Mouse (Mus musculus): ENCODE data around the gene Ticam1.

Gene Ticam1

DNA sequence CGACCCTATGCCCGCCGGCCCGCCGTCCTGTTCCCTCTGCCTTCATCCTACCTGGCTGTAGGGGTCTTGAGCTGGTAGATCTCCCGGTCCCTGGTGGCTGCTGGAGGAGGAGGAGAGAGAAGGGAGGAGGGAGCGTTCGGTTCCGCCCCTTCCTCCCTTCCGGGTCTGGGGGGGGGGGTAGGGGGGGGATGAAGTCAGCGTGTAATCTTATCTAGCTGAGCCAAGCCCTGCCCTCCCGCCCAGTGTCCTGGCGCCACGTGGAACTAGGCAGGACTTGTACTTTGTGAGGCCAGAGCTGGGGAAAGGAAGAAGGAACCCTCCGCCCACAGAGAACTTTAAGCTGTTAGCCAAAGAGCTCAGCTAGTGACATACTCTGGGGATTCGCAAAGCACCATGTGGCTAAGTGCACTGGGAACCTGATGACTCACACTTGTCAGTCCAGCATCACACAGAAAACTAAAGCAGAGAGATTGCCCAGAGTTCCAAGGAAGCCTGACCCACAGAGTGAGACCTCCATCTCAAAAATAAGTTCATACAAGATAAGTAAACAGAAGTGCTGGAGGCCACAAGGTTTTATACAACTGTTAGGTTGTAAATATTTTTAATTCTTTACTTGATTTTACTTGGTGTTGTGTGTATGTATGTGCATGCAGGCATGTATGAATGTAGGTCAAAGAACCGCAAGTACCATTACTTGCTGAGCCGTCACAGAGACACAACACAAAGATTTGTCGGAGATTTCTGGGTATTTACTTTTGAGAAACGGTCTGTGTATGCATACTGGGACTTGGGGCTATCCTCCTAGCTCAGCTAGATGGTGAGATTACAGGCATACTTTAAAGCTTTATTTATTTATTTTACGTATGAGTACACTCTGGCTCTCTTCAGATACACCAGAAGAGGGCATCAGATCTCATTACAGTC lies at the start of gene Ticam1:
TSS of gene Ticam1 (minus strand) at position 144 of the 924 bp plus-strand sequence.
- peak in 1 of 2 experiments; percentile 59 for DNase-seq (ENCODE audit: low spot score in 2 of 2)

DNA sequence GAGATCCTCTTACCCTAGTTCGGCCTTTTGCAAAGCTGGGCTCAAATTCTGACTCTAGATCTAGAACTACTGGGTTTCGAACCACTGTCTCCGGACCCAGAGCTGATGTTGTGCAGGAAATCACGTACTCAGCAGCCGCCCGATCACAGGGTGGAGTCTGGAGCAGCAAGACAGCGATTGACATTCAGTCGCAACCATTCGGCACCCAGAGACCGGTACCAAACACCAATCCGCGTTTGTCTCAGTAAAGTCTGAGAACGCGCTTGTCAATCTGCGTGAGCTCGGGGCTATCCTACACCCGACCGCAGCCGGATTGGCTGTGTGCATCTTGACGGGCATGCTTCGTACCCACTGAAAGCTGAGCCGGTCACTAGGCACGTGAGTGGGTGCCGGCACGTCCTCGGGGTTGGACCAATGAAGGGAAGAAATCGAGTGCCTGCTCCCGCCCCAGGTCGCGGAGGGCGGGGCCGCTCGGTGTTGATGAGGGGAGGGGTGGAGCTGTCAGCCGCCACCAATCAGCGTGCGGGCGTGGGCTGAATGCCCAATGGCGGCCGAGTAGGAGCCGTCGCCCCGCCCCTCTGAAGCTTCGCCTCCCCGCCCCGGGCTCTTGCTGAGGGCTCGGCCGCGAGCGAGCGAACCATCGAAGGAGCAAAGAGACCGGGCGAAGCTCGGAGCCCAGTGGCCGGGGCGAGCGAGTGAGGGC lies 49.0 kb upstream of the Ticam1 start, which contains the start of gene Kdm4b:
TSS of gene Kdm4b (plus strand) at position 613 of the 703 bp plus-strand sequence.
- DNase-seq (ENCODE audit: low spot score in 2 of 2): peak; percentile 93 to 96

DNA sequence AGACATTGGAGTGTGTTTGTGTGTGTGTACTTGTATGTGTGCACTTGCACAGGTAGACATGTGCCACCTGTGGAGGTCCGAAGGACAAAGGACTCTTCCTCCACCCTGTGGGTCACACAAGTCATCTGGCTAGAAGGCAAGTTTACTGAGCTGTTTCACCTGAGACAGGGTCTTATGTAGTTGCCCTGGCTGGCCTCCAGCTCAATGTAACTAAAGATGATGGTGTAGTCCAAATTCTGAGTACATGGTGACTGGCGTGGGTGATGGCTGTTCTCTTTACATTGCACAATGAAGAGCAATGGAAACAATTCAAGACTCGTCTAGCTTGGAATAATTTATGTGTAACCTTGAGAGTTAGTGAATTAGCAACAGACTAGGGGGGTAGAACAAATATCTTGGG lies 47.8 kb upstream of the Ticam1 start:
- DNase-seq (ENCODE audit: low spot score in 2 of 2): no peak

DNA sequence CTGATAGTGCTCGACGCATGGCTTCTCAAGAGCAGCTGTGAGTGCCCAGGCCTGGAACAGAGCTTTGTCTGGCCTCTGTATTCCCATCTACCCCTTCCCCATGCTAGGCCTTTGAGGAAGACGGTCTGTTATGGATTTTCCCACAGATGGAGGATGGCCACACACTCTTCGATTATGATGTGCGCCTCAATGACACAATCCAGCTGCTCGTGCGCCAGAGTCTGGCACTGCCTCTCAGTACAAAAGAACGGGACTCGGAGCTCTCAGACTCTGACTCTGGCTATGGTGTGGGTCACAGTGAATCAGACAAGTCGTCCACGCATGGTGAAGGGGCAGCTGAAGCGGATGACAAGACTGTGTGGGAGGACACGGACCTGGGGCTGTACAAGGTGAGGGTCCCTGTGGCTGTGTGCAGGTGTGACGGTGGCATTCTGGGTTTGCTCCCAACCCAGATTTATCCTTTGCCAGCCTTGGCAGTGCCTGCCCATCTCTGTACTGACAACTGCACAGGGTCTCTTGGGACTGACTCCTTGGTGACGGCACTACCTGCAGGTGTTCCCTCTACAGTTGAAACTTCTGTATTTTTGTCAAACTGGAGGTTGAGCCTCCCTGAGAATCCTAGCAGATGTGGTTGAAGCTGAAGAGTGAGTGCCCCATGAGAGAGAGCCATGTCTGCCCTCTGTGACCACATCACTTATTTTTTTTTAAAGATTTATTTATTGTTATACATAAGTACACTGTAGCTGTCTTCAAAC lies 32.8 kb upstream of the Ticam1 start:
- no peak for DNase-seq (ENCODE audit: low spot score in 2 of 2)

GRCm38 (mm10) chr17:56308088-56308487 lies 31.5 kb upstream of the Ticam1 start:
- DNase-seq (ENCODE audit: low spot score in 2 of 2): no peak

DNA sequence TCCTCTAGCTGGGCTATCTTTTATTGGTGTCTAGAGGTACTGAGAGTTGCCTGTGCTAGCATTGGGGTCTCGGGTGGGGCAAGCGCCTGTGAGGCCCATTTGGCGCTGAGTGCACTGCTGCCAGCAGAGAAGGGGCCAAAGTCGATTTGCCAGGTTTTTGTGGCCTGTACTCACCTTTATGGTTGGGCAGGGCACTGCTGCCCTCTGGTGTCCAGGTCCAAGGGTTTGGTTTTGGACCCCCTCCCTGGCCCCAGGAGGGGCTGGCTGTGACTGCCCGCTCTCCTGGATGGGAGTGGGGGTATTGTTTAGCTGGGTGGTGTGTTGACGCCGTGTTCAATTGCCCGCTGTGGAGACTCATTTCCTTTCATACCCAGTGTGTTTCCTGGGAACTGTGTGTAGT lies 29.2 kb upstream of the Ticam1 start:
- no peak for DNase-seq (ENCODE audit: low spot score in 2 of 2)

DNA sequence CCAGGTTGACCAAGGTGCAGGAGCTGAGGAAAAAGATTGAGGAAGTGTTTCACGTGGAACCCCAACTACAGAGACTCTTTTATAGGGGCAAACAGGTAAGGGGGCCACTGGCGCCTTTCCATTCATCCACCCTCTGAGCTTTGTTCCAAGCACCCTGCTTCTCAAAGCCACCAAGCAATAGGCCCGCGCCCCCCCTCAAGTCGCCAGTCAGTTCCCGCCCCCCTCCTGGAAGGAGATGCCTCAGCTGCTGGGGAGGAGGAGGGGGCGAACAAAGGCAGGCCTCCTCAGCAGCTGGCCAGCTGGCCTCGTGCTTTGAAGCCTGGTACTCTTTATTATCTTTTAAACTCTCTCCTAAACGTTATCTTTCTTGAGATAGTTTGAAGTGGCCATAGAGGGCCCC lies 28.6 kb upstream of the Ticam1 start:
- no peak for DNase-seq (ENCODE audit: low spot score in 2 of 2)

DNA sequence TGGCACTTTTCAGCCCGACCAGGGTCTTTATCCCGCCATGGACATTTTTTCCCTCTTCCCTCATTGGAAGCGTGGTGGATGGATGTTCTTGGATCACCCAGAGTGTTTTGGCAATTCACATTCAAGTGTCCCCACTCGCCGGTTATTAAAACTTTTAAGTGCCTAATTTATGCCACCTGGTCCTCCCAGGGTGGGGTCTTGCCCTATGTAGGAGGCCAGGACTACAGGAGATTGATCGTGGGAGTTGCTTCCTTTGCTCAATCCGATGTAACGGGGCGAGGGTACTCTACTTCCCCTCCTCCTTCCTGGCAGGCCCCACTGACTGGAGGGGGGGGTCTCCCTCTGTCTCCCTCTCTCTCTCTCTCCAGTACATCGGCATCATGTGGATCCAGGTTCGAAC lies 28.1 kb upstream of the Ticam1 start:
- DNase-seq (ENCODE audit: low spot score in 2 of 2): no peak

DNA sequence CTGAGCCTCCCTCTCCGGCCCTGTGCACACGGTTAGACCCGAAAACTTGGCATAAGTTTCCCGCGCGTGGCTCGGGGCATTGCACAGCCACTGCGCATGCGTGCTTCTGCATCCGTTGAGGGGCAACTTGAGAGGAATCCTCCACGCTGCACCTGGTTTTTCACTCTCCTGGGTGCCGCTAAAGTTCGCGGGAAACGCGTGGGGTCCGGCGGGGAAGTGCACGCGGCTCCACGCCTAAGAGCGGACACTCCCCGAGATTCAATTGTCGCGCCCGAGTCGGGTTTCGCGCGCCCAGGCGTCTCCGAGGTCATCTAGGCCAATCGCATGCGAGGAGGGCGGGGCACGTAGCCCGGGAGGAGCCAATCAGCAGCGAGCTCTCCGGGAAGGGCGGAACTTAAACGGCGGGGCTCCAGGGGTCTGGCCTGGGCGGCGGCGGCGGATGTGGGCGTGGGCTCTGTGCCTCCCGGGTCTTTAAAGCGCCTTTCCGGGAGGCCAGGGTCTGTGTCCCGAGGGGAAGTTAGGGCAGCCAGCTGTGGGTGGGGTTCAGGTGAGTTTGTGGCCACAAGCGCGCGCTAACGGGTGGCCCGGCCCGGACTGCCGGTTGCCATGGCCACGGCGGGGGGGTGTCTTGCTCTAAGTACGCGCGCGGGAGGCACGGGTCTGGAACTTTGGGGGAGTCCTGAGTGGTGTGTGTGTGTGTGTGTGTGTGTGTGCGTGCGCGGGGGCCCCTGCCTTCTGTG lies 27.4 kb upstream of the Ticam1 start:
- DNase-seq (ENCODE audit: low spot score in 2 of 2): peak; percentile 82 to 86

DNA sequence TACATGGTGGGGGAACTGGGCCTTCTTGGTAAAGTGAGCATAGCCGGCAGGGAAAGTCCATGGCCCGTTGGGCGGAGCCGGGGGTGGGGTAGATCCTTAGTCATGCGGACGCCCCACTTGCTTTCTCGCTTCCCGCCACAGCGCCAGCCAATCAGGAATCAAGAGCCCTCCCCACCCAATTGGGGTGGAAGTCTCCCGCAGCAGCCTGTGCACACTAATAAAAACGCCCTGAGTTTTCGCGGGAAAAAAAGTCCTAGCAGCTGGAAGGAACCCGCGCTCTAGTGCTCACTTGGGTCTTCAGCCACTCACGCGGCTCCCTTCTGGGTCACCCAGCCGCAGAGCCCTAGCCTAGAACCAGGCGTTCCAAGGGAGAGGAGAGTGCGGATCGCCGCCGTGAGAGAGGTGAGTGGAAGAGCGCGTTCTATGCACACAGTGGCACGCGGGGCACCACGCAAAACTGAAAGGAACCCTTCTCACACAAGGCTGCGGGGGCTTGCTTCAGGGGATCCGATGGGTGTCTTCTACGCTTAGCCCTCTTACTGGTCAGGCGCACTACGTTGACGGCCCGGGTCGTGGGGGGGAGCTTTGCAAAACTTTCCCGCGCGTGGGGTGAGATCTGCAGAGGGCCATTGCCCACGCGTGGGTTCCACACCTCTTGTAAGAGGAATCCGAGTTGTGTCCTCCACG lies 26.7 kb upstream of the Ticam1 start, which contains the start of gene Uhrf1:
TSS of gene Uhrf1 (plus strand) at position 162 of the 687 bp plus-strand sequence.
- no peak for DNase-seq (ENCODE audit: low spot score in 2 of 2)

- DNase-seq (ENCODE audit: low spot score in 2 of 2): no peak
Observed at GRCm38 (mm10) chr17:56302363-56302996, 25.9 kb upstream of the Ticam1 start.

GRCm38 (mm10) chr17:56300186-56300585 lies 23.6 kb upstream of the Ticam1 start, which contains the start of gene Arrdc5:
TSS of gene Arrdc5 (minus strand) at chr17:56300286.
- no peak for DNase-seq (ENCODE audit: low spot score in 2 of 2)

DNA sequence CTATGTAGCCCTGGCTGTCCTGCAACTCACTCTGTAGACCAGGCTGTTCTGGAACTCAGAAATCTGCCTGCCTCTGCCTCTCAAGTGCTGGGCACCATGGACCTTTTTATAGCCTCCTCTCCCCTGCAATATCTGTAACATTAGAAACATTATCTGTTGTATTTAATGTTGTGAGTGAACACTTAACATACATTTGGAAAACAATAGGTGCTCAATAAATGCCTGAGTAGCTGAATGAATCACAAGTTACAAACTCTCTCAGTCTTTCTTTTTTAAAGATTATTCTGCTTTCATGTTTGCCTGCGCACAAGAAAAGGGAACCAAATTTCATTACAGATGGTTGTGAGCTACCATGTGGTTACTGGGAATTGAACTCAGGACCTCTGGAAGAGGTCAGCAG lies 21.7 kb upstream of the Ticam1 start:
- DNase-seq (ENCODE audit: low spot score in 2 of 2): no peak

DNA sequence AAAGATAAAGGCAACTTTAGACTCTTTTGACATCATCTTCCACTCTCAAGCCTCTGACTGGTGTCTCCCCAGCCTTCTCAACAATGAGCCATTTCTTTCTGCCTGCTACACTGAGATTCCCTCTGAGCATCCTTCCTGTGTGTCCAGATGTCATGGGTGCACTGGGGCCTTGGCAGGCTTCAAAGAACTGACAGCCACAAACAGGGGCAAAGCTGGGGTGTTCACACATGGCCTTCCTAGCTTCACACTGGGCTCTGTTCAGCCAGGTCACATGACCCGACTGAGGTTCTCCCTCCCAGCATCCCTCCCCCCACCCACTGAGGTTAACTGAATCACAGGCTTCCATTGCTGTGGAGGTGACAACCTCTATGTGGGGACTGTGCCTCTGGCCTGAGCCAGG lies 19.6 kb upstream of the Ticam1 start:
- no peak for DNase-seq (ENCODE audit: low spot score in 2 of 2)

- no peak for DNase-seq (ENCODE audit: low spot score in 2 of 2)
Observed at GRCm38 (mm10) chr17:56294241-56294640, 17.7 kb upstream of the Ticam1 start.

DNA sequence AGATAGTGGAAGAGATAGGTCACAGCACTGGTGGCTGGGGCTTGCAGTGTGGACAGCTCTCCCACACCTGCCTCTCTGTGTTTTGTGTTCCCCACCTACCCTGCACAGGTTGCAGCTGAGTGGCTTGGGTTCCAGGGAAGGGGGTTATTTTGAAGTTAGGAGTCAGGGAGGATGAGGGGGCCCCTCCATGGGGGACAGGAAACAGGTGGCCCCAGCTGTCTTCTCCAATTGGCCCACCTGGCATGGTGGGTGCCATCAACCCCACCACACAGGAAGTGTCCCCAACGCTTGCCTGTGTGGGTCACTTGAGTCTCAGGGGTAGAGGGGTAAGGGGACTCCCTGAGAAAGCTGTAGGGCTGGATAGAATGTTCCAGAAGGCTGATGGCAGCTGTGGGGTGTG lies 16.7 kb upstream of the Ticam1 start:
- no peak for DNase-seq (ENCODE audit: low spot score in 2 of 2)

DNA sequence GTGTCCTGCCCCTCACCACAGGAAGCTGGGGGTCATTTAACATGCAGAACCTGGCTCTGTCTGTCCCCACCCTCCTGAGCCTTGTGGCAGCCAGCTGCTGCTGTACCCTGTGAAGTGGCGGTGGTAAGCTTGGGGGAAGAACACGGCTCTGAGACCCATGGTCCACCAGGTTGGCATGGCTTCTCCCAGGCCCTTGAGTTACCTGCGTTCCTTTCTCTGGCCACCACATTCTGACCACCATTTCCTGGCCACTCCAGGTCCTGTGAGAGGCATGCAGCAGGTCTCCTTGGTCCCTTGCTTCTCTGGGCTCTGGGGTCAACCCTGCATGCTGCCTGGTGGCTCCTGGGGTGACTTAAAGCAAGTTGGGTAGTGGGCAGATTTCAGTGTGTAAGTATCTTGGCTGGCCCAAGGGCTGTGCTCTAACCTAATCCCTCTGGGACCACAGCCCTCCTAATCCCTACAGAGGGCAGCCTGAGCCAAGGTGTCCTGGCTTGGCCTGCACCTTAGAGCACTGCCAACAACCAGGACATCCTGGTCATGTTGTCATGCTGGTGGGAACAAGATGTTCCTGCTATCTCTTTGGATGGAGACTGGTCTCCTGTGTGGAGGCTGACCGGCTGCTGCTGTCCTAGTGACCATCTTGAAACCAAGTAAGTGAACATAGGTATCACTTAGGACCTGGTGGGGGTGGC lies 16.1 kb upstream of the Ticam1 start, which contains the start of gene Plin3:
TSS of gene Plin3 (minus strand) at position 343 of the 692 bp plus-strand sequence.
- DNase-seq (ENCODE audit: low spot score in 2 of 2): no peak

DNA sequence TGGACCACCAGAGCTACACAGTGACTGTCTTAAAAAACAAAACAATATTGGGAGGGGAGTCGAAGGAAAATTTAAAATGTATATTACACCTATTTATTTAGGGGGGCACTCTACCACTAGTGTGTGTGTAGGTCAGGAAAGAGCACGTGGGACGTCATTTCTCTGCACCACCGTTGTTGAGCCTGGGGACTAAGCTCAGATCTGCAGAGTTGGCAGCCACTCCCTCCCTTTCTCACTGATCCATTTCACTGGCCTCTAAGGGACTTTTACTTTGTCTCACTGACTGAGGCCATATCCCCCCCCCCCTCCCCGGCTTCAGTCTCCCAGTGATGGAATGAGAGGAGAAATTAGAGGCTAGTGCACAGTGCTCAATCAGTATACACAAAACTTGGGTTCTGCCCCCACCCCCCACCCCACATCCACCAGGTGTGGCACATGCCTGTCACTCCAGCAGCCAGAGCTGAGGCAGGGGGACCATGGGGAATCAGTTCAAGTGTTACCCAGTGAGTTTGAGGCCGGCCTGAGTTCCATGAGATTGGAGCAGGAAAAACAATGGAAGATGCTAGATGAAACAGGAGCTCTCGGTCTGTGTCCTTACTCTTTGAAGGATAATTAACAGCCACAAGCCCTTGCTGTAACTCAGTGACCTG lies 15.4 kb upstream of the Ticam1 start:
- DNase-seq (ENCODE audit: low spot score in 2 of 2): no peak

DNA sequence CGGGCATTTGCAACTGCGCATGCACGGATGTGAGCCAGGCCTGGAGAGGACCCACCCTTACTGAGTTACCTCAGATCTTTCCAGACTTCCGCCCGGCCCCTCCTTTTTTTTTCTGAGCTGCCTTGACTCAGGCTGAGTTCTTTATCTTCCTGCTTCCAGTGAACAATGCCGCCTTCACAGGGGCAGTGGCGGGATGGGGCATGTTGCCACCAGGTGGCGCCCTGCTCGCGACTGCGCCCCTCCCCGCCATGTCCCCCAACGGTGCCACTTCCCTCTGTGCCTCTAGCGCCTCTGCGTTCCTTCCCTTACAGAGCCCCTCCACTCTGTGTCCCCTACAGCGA lies 14.6 kb upstream of the Ticam1 start:
- no peak for DNase-seq (ENCODE audit: low spot score in 2 of 2)
